Mouse (Mus musculus): Measurements from ENCODE around the gene Espnl. TPM values are rescaled to one million over a fixed set of nuclear protein-coding genes. Genes with fewer than 3 reads are reported as not detected.

Gene Espnl
- total and polyA plus RNA-seq, 3 experiments = 0.06 TPM; not detected in 2

DNA sequence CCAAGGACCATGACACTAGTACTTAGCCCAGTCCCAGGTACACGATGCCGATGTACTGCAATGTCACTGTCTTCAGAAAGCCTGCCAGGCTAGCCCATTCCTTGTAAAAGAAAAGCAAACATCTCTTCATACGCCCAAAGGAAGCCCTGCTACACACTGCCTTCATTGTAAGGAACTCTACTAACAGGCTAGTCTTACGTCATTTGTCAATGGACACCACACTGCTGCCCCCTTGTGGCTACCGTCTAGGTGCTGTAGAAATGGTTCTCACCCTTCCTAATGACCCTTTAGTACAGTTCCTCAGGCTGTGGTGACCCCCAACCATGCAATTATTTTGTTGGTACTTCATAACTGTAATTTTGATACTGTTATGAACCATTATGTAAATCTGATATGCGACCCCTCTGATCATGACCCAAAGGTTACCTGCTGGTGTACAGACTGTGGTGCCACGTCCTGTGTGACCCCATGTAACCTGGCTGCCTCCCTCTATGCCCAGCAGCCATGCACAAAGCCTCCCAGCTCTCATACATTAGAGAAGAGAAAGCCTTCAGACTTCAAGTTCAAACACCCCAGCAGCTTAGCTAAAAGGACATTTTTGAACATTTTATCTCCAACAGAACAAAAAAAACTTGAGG, 58.7 kb downstream of the Espnl start:
- Histone ChIP-seq H3K4me3 (no peak overlapping the region), H3K27ac (no peak overlapping the region), H3K36me3 (ENCODE audit: control insufficient read depth, insufficient read depth, low read length) (no peaks in the 10 kb centered on the region), H3K9ac (ENCODE audit: low read depth, low read length) (no peak overlapping the region), H3K4me1 (ENCODE audit: control insufficient read depth, insufficient read depth, low read length) (no peaks in the 10 kb centered on the region), H3K27me3 (ENCODE audit: control insufficient read depth, insufficient read depth, low read length) (no peaks in the 10 kb centered on the region), H3K79me2 (replicated peaks; ENCODE audit: control insufficient read depth, insufficient read depth, low read length) (no peaks in the 10 kb centered on the region; the same call in 1 of the 2 replicates)
- intact Hi-C loops (cut with DNase I) = loop anchor here (2.0 to 5.0 kb wide), 2 partner anchors 34 to 102 kb away; no protein-coding TSS in a partner anchor
- TF ChIP-seq POLR2A (IDR thresholded peaks at IDR 0.05; ENCODE audit: insufficient read depth, low read depth, low read length) = no peak
- TF ChIP-seq EP300 (IDR thresholded peaks at IDR 0.05; ENCODE audit: insufficient read depth, low read depth, low read length) = no peak
- peak; percentile 92 for TF ChIP-seq CTCF (IDR thresholded peaks at IDR 0.05)
- peak; percentile 67 to 79 for DNase-seq
- 58% methylated on average over 7 of the region's 7 CpGs for WGBS

GRCm38 (mm10) chr1:91381091-91381471, 59.2 kb downstream of the Espnl start:
- H3K4me3 ChIP-seq = no peak overlapping the region
- DNase-seq = no peak
- no peaks in the 10 kb centered on the region for H3K27me3 ChIP-seq (ENCODE audit: control insufficient read depth, insufficient read depth, low read length)
- H3K4me1 ChIP-seq (ENCODE audit: control insufficient read depth, insufficient read depth, low read length) = no peaks in the 10 kb centered on the region
- intact Hi-C loops (cut with DNase I) = loop anchor here (2.0 to 5.0 kb wide), 2 partner anchors 34 to 101 kb away; no protein-coding TSS in a partner anchor
- H3K9ac ChIP-seq (ENCODE audit: low read depth, low read length) = no peak overlapping the region
- H3K27ac ChIP-seq = no peak overlapping the region
- no peaks in the 10 kb centered on the region for H3K36me3 ChIP-seq (ENCODE audit: control insufficient read depth, insufficient read depth, low read length)
- WGBS = 91% methylated on average over 4 of the region's 4 CpGs
- H3K79me2 ChIP-seq (replicated peaks; ENCODE audit: control insufficient read depth, insufficient read depth, low read length) = no peaks in the 10 kb centered on the region; the same call in 1 of the 2 replicates
- TF ChIP-seq POLR2A (IDR thresholded peaks at IDR 0.05; ENCODE audit: insufficient read depth, low read depth, low read length) = no peak
- no peak for TF ChIP-seq EP300 (IDR thresholded peaks at IDR 0.05; ENCODE audit: insufficient read depth, low read depth, low read length)
- no peak for TF ChIP-seq CTCF (IDR thresholded peaks at IDR 0.05)

DNA sequence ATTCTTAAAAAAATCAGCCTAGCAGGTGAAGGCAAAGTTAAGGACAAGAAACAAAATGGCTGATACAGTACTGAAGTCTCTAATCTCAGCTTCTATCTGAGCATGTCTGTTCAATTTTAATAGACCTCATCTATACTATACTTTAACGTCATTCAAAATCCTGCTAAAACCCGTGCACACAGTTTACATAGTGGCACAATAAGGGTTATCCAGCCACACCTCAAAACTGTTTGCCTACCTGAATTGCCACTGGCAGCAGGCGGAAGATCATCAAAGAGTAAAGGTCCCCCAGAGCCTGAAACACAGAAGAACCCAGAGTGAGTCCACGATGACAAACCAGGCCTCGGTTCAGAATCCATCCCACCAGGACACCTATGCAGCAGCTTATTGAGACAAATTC, 68.5 kb downstream of the Espnl start:
- TF ChIP-seq EP300 (IDR thresholded peaks at IDR 0.05; ENCODE audit: insufficient read depth, low read depth, low read length) (no peak), CTCF (IDR thresholded peaks at IDR 0.05) (no peak), POLR2A (IDR thresholded peaks at IDR 0.05; ENCODE audit: insufficient read depth, low read depth, low read length) (no peak)
- no peaks in the 10 kb centered on the region; the same call in 1 of the 2 replicates for H3K4me1 ChIP-seq (ENCODE audit: control insufficient read depth, insufficient read depth, low read length)
- no peak overlapping the region for H3K27ac ChIP-seq
- intact Hi-C loops (cut with DNase I) = no loop called here
- no peak overlapping the region for H3K4me3 ChIP-seq
- H3K9ac ChIP-seq (ENCODE audit: low read depth, low read length) = no peak overlapping the region
- no peak for DNase-seq
- peaks cover 2% of the 10 kb centered on the region; the same call in 1 of the 2 replicates for H3K36me3 ChIP-seq (ENCODE audit: control insufficient read depth, insufficient read depth, low read length)
- no peaks in the 10 kb centered on the region for H3K27me3 ChIP-seq (ENCODE audit: control insufficient read depth, insufficient read depth, low read length)
- 96% methylated on average over 5 of the region's 5 CpGs for WGBS
- peaks cover 1% of the 10 kb centered on the region for H3K79me2 ChIP-seq (replicated peaks; ENCODE audit: control insufficient read depth, insufficient read depth, low read length)

DNA sequence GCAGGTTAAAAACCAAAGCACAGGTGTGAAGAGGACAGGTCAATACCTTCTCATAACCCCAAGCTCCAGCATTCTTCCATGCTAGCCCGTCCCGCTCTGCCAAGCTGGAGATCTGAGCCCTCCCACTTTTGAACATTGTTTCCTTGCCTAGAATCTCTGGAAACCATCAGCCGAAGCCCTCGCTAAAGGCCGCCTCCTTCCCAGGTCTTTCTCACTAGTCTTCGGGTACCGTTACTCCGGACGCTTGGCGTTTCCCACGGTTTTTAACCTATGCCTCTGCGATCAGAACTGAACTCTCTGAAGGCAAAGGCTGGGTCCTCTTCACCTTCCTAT, 76.0 kb downstream of the Espnl start:
- peak in 1 of 2 experiments; percentile 31 for DNase-seq
- Histone ChIP-seq H3K27ac (peak overlapping the region; percentile 95), H3K79me2 (replicated peaks; ENCODE audit: control insufficient read depth, insufficient read depth, low read length) (peaks cover 2% of the 10 kb centered on the region), H3K36me3 (ENCODE audit: control insufficient read depth, insufficient read depth, low read length) (peaks cover 12% of the 10 kb centered on the region), H3K27me3 (ENCODE audit: control insufficient read depth, insufficient read depth, low read length) (no peaks in the 10 kb centered on the region), H3K4me3 (peak overlapping the region; percentile 80), H3K4me1 (ENCODE audit: control insufficient read depth, insufficient read depth, low read length) (peaks cover 4% of the 10 kb centered on the region), H3K9ac (ENCODE audit: low read depth, low read length) (peak overlapping the region; percentile 90)
- under 1% methylated on average over 12 of the region's 12 CpGs for WGBS
- TF ChIP-seq EP300 (IDR thresholded peaks at IDR 0.05; ENCODE audit: insufficient read depth, low read depth, low read length) = no peak
- no peak for TF ChIP-seq POLR2A (IDR thresholded peaks at IDR 0.05; ENCODE audit: insufficient read depth, low read depth, low read length)
- no peak for TF ChIP-seq CTCF (IDR thresholded peaks at IDR 0.05)
- intact Hi-C loops (cut with DNase I) = loop anchor here (2.0 kb wide), 1 partner anchor 15 kb away; no protein-coding TSS in a partner anchor

Other genes starting within 250 kb of the Espnl start
- gene Rbm44, start 177.0 kb upstream of the Espnl start, total RNA-seq (2021) = not detected
- gene Rbm44, start 177.0 kb upstream of the Espnl start, polyA plus RNA-seq (2012; rRNA removed) = not detected in 2 replicates
- 1 to 10 TPM; 4.5 to 5.8 TPM for gene Ramp1, start 142.3 kb upstream of the Espnl start, total RNA-seq (2021)
- 9.2 and 20.2 TPM in 2 replicates for gene Ramp1, start 142.3 kb upstream of the Espnl start, polyA plus RNA-seq (2012; rRNA removed)
- gene Ube2f, start 71.8 kb upstream of the Espnl start, total RNA-seq (2021) = 10 to 100 TPM; 43.1 to 48.1 TPM
- gene Ube2f, start 71.8 kb upstream of the Espnl start, polyA plus RNA-seq (2012; rRNA removed) = 39.4 and 62.5 TPM in 2 replicates
- 10 to 100 TPM; 17.0 to 19.2 TPM for gene Scly, start 23.7 kb upstream of the Espnl start, total RNA-seq (2021)
- gene Scly, start 23.7 kb upstream of the Espnl start, polyA plus RNA-seq (2012; rRNA removed) = 14.4 and 18.3 TPM in 2 replicates
- gene Klhl30, start 28.9 kb downstream of the Espnl start, total RNA-seq (2021) = 10 to 100 TPM; 34.7 to 46.0 TPM
- 59.8 and 72.0 TPM in 2 replicates for gene Klhl30, start 28.9 kb downstream of the Espnl start, polyA plus RNA-seq (2012; rRNA removed)
- under 1 TPM in 1 of 2 experiments, not detected in 1; 0.09 TPM for gene Erfe, start 44.4 kb downstream of the Espnl start, total RNA-seq (2021)
- gene Erfe, start 44.4 kb downstream of the Espnl start, polyA plus RNA-seq (2012; rRNA removed) = 0.29 TPM in 2 replicates
- 10 to 100 TPM; 47.3 to 49.0 TPM for gene Ilkap, start 76.7 kb downstream of the Espnl start, total RNA-seq (2021)
- 36.6 and 43.6 TPM in 2 replicates for gene Ilkap, start 76.7 kb downstream of the Espnl start, polyA plus RNA-seq (2012; rRNA removed)
- gene Hes6, start 92.0 kb downstream of the Espnl start, total RNA-seq (2021) = 10 to 100 TPM; 17.4 to 18.2 TPM
- gene Hes6, start 92.0 kb downstream of the Espnl start, polyA plus RNA-seq (2012; rRNA removed) = 23.6 and 25.8 TPM in 2 replicates
- 10 to 100 TPM in 1 of 2 experiments, 1 to 10 TPM in 1; 3.8 to 13.8 TPM for gene Per2, start 137.2 kb downstream of the Espnl start, total RNA-seq (2021)
- 5.3 and 6.3 TPM in 2 replicates for gene Per2, start 137.2 kb downstream of the Espnl start, polyA plus RNA-seq (2012; rRNA removed)
- 1 to 10 TPM; 5.0 to 5.1 TPM for gene Traf3ip1, start 172.6 kb downstream of the Espnl start, total RNA-seq (2021)
- gene Traf3ip1, start 172.6 kb downstream of the Espnl start, polyA plus RNA-seq (2012; rRNA removed) = 5.0 and 5.3 TPM in 2 replicates
- 10 to 100 TPM; 17.9 to 19.4 TPM for gene Asb1, start 218.5 kb downstream of the Espnl start, total RNA-seq (2021)
- gene Asb1, start 218.5 kb downstream of the Espnl start, polyA plus RNA-seq (2012; rRNA removed) = 8.1 and 13.1 TPM in 2 replicates

Data from heart, adult 2 months (tissue).